Mouse (Mus musculus): ENCODE data around the gene Sprr2i. TPM values are rescaled to one million over a fixed set of nuclear protein-coding genes. Genes with fewer than 3 reads are reported as not detected.

Gene Sprr2i
- polyA plus RNA-seq, 1 experiment, result not detected

DNA sequence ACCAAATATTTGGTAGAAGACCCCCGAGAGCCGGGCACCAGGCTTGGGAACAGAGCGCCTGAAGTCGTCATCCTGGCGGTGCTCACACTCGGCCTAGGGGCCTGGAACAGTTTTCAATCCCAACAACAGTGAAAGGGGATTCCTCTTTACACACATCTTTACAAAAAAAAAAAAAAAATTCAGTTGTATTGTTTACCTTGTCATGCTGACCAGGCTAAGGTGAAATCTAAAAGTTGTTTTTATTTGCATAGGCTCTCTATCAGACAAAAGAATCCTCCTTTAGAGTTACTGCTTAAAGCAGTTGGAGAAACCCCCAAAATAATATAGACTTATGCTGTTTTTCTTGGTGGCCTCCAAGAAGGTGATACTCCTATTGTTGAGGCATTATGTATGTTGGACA lies 21.5 kb downstream of the Sprr2i start, which contains the start of gene Gm9774:
Gene Gm9774, minus strand, starts transcription at position 101 of the 400 bp plus-strand sequence.
- Histone ChIP-seq H3K27me3 (replicated peaks; ENCODE audit: control insufficient read depth, insufficient read depth, low read length) (no peaks in the 10 kb centered on the region), H3K4me1 (ENCODE audit: control insufficient read depth, insufficient read depth, low read length) (no peaks in the 10 kb centered on the region), H3K4me3 (ENCODE audit: insufficient read depth, low read depth, low read length) (no peak within 1 kb of the TSS), H3K36me3 (ENCODE audit: control insufficient read depth, insufficient read depth, low read length) (no peaks in the 10 kb centered on the region), H3K27ac (ENCODE audit: insufficient read depth, low read depth, low read length) (no peak within 1 kb of the TSS)
- TF ChIP-seq POLR2A (IDR thresholded peaks at IDR 0.05; ENCODE audit: low read depth, low read length) (no peak), CTCF (conservative IDR thresholded peaks at IDR 0.05; ENCODE audit: insufficient read depth, insufficient read length, low read depth, low read length) (no peak)
- no peak for DNase-seq
- 86% methylated on average over 6 of the region's 6 CpGs for WGBS

DNA sequence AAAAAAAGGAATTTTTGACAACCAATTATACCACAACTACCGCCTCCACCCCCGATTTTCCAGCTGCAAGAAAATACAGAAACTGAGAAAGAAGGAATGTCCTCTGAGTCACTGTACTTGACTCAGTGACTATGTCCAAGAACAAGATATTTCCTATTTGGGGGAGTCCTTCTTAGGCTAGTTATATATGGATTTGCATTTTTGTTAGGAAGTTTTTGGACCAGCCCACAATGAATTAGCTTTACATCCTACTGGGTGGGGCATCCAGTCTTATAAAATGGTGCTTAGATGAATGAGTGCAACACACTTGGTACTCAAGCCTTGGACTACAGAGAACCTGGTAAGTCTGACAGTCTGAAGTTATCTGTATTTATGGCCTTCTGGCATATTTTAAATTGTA lies 24.5 kb downstream of the Sprr2i start, which contains the start of gene Sprr2k:
Gene Sprr2k, plus strand, starts transcription at position 301 of the 400 bp plus-strand sequence.
- WGBS, result 85% methylated on average over 2 of the region's 2 CpGs
- no peak for TF ChIP-seq POLR2A (IDR thresholded peaks at IDR 0.05; ENCODE audit: low read depth, low read length)
- no peak for TF ChIP-seq CTCF (conservative IDR thresholded peaks at IDR 0.05; ENCODE audit: insufficient read depth, insufficient read length, low read depth, low read length)
- no peak within 1 kb of the TSS for H3K4me3 ChIP-seq (ENCODE audit: insufficient read depth, low read depth, low read length)
- no peak for DNase-seq
- H3K27ac ChIP-seq (ENCODE audit: insufficient read depth, low read depth, low read length), result no peak within 1 kb of the TSS
- no peaks in the 10 kb centered on the region for H3K4me1 ChIP-seq (ENCODE audit: control insufficient read depth, insufficient read depth, low read length)
- no peaks in the 10 kb centered on the region for H3K27me3 ChIP-seq (replicated peaks; ENCODE audit: control insufficient read depth, insufficient read depth, low read length)
- no peaks in the 10 kb centered on the region for H3K36me3 ChIP-seq (ENCODE audit: control insufficient read depth, insufficient read depth, low read length)

DNA sequence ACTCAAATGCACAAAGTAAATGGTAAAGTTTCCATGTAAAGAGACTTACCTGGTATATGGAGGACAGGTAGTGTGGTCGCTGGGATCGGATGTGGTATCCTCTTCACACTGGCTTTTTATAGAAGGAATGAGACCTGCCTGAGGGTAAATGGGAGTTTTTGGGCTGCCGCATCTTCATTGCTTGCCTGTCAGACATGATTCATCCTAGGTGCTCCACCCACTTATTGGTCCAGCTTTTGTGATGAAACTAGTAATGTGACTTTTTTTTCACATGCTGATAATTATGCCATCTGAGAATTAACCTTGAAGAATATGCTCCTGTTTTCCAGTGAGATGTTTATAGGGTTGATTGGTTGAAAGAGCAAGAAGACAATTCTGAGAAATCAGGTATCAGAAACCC lies 30.9 kb downstream of the Sprr2i start, which contains the start of gene Sprr1b:
Gene Sprr1b, minus strand, starts transcription at position 101 of the 400 bp plus-strand sequence.
- TF ChIP-seq POLR2A (IDR thresholded peaks at IDR 0.05; ENCODE audit: low read depth, low read length), result no peak
- no peak for TF ChIP-seq CTCF (conservative IDR thresholded peaks at IDR 0.05; ENCODE audit: insufficient read depth, insufficient read length, low read depth, low read length)
- H3K27ac ChIP-seq (ENCODE audit: insufficient read depth, low read depth, low read length), result no peak within 1 kb of the TSS
- H3K27me3 ChIP-seq (replicated peaks; ENCODE audit: control insufficient read depth, insufficient read depth, low read length), result no peaks in the 10 kb centered on the region

GRCm38 (mm10) chr3:92440177-92440576 lies 32.4 kb downstream of the Sprr2i start:
- no peaks in the 10 kb centered on the region for H3K4me1 ChIP-seq (ENCODE audit: control insufficient read depth, insufficient read depth, low read length)
- no peaks in the 10 kb centered on the region for H3K36me3 ChIP-seq (ENCODE audit: control insufficient read depth, insufficient read depth, low read length)
- DNase-seq, result no peak
- TF ChIP-seq CTCF (conservative IDR thresholded peaks at IDR 0.05; ENCODE audit: insufficient read depth, insufficient read length, low read depth, low read length) (no peak), POLR2A (IDR thresholded peaks at IDR 0.05; ENCODE audit: low read depth, low read length) (no peak)
- H3K4me3 ChIP-seq (ENCODE audit: insufficient read depth, low read depth, low read length), result no peak overlapping the region
- no peaks in the 10 kb centered on the region for H3K27me3 ChIP-seq (replicated peaks; ENCODE audit: control insufficient read depth, insufficient read depth, low read length)
- no peak overlapping the region for H3K27ac ChIP-seq (ENCODE audit: insufficient read depth, low read depth, low read length)
- WGBS, result 87% methylated on average over 3 of the region's 3 CpGs

More for the DNA sequence above, 30.9 kb downstream of the Sprr2i start, which contains the start of gene Sprr1b:
- no peaks in the 10 kb centered on the region for H3K36me3 ChIP-seq (ENCODE audit: control insufficient read depth, insufficient read depth, low read length)
- DNase-seq, result no peak
- H3K4me1 ChIP-seq (ENCODE audit: control insufficient read depth, insufficient read depth, low read length), result no peaks in the 10 kb centered on the region
- no peak within 1 kb of the TSS for H3K4me3 ChIP-seq (ENCODE audit: insufficient read depth, low read depth, low read length)
- 96% methylated on average over 3 of the region's 3 CpGs for WGBS

DNA sequence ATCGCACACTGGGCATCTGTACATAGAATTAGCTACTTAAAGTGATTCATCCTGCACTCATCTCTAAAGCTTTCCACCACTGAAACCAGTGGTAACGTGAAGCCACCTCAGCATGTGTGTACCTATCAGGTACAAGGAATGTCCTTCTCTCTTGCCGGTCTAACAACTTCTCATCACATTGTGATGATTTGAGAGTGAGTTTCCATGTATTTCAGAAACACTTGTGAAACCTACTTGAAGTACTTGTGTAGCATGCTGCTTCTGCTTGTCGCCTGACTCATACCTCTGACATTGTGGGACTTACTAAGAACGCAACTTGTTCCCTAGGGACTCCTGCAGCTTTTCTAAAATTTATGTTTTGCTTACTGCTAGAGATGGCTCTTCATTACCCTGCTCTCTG lies 47.4 kb downstream of the Sprr2i start:
- Histone ChIP-seq H3K4me1 (ENCODE audit: control insufficient read depth, insufficient read depth, low read length) (no peaks in the 10 kb centered on the region), H3K36me3 (ENCODE audit: control insufficient read depth, insufficient read depth, low read length) (no peaks in the 10 kb centered on the region), H3K27me3 (replicated peaks; ENCODE audit: control insufficient read depth, insufficient read depth, low read length) (no peaks in the 10 kb centered on the region), H3K4me3 (ENCODE audit: insufficient read depth, low read depth, low read length) (no peak overlapping the region), H3K27ac (ENCODE audit: insufficient read depth, low read depth, low read length) (no peak overlapping the region)
- no peak for TF ChIP-seq POLR2A (IDR thresholded peaks at IDR 0.05; ENCODE audit: low read depth, low read length)
- TF ChIP-seq CTCF (conservative IDR thresholded peaks at IDR 0.05; ENCODE audit: insufficient read depth, insufficient read length, low read depth, low read length), result no peak
- whole genome bisulfite sequencing, result 78% methylated on average over 5 of the region's 5 CpGs
- DNase-seq, result no peak

DNA sequence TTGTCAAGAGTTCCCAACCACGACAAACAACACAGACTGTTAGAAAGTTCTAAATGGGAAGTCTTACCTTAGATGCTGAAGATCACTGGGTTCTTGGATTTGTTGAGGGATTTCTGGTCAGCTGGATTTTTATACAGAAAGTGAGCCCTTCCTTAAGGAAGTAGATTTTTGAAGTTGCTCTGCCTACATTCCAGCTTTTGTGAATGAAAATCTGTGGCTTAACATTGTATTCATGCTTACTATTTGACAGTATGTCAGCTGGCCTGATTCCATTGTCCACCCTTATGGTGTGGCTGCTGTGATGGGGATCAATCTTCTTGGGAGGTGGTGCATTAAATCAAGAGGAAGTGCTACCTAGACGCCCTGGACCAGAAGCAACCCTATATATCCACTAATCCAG lies 50.8 kb downstream of the Sprr2i start, which contains the start of gene Sprr3:
Gene Sprr3, minus strand, starts transcription at position 101 of the 400 bp plus-strand sequence.
- Histone ChIP-seq H3K4me1 (ENCODE audit: control insufficient read depth, insufficient read depth, low read length) (no peaks in the 10 kb centered on the region), H3K36me3 (ENCODE audit: control insufficient read depth, insufficient read depth, low read length) (no peaks in the 10 kb centered on the region), H3K4me3 (ENCODE audit: insufficient read depth, low read depth, low read length) (no peak within 1 kb of the TSS), H3K27me3 (replicated peaks; ENCODE audit: control insufficient read depth, insufficient read depth, low read length) (no peaks in the 10 kb centered on the region), H3K27ac (ENCODE audit: insufficient read depth, low read depth, low read length) (no peak within 1 kb of the TSS)
- no peak for DNase-seq
- no peak for TF ChIP-seq CTCF (conservative IDR thresholded peaks at IDR 0.05; ENCODE audit: insufficient read depth, insufficient read length, low read depth, low read length)
- TF ChIP-seq POLR2A (IDR thresholded peaks at IDR 0.05; ENCODE audit: low read depth, low read length), result no peak
- WGBS, result 54% methylated on average over 2 of the region's 2 CpGs

Other genes with a start within 250 kb of the Sprr2i start
- 0.62 and 0.66 TPM in 2 replicates for gene Sprr2a1, start 192.2 kb upstream of the Sprr2i start, polyA plus RNA-seq (2012; rRNA removed)
- 83.9 and 143 TPM in 2 replicates for gene Sprr2a2, start 192.1 kb upstream of the Sprr2i start, polyA plus RNA-seq (2012; rRNA removed)
- 4.7 and 6.1 TPM in 2 replicates for gene Sprr2a3, start 122.6 kb upstream of the Sprr2i start, polyA plus RNA-seq (2012; rRNA removed)
- not detected in 2 replicates for gene Sprr2b, start 91.4 kb upstream of the Sprr2i start, polyA plus RNA-seq (2012; rRNA removed)
- not detected in 2 replicates for gene Sprr2d, start 68.9 kb upstream of the Sprr2i start, polyA plus RNA-seq (2012; rRNA removed)
- gene Sprr2e, start 55.8 kb upstream of the Sprr2i start, polyA plus RNA-seq (2012; rRNA removed), result not detected in 2 replicates
- gene Sprr2f, start 42.8 kb upstream of the Sprr2i start, polyA plus RNA-seq (2012; rRNA removed), result 0.25 and 0.54 TPM in 2 replicates
- not detected in 2 replicates for gene Sprr2h, start 22.3 kb upstream of the Sprr2i start, polyA plus RNA-seq (2012; rRNA removed)
- gene Sprr2j-ps, start 10.1 kb downstream of the Sprr2i start, polyA plus RNA-seq (2012; rRNA removed), result not detected in 2 replicates
- gene Gm9774, start 21.4 kb downstream of the Sprr2i start, polyA plus RNA-seq (2012; rRNA removed), result 4.2 and 7.0 TPM in 2 replicates
- gene Sprr2k, start 24.6 kb downstream of the Sprr2i start, polyA plus RNA-seq (2012; rRNA removed), result not detected in 2 replicates
- not detected in 2 replicates for gene Sprr1b, start 30.8 kb downstream of the Sprr2i start, polyA plus RNA-seq (2012; rRNA removed)
- gene Sprr3, start 50.7 kb downstream of the Sprr2i start, polyA plus RNA-seq (2012; rRNA removed), result not detected in 2 replicates
- 32.6 and 48.8 TPM in 2 replicates for gene Sprr1a, start 77.9 kb downstream of the Sprr2i start, polyA plus RNA-seq (2012; rRNA removed)
- gene Sprr4, start 92.5 kb downstream of the Sprr2i start, polyA plus RNA-seq (2012; rRNA removed), result not detected in 2 replicates
- gene 2310046K23Rik, start 126.5 kb downstream of the Sprr2i start, polyA plus RNA-seq (2012; rRNA removed), result not detected in 2 replicates
- gene Ivl, start 165.7 kb downstream of the Sprr2i start, polyA plus RNA-seq (2012; rRNA removed), result 0.08 and 0.14 TPM in 2 replicates
- gene Smcp, start 181.0 kb downstream of the Sprr2i start, polyA plus RNA-seq (2012; rRNA removed), result 3.3 and 3.5 TPM in 2 replicates
- gene 2210017I01Rik, start 199.5 kb downstream of the Sprr2i start, polyA plus RNA-seq (2012; rRNA removed), result not detected in 2 replicates
- gene Lce6a, start 213.7 kb downstream of the Sprr2i start, polyA plus RNA-seq (2012; rRNA removed), result not detected in 2 replicates
- gene Lce1a1, start 240.3 kb downstream of the Sprr2i start, polyA plus RNA-seq (2012; rRNA removed), result not detected in 2 replicates
- not detected in 2 replicates for gene Lce1b, start 248.9 kb downstream of the Sprr2i start, polyA plus RNA-seq (2012; rRNA removed)